Mouse (Mus musculus) testis, postnatal 14 days (tissue): ENCODE data around the gene Kiz.
A peak's percentile ranks its signal among the peaks of the same experiment; 100 is the strongest.

Source experiments
- DNase-seq: peaks from one replicate; pipeline ENCODE4 v3.0.0; 2021; ENCODE audit warnings: low spot score

Gene Kiz

DNA sequence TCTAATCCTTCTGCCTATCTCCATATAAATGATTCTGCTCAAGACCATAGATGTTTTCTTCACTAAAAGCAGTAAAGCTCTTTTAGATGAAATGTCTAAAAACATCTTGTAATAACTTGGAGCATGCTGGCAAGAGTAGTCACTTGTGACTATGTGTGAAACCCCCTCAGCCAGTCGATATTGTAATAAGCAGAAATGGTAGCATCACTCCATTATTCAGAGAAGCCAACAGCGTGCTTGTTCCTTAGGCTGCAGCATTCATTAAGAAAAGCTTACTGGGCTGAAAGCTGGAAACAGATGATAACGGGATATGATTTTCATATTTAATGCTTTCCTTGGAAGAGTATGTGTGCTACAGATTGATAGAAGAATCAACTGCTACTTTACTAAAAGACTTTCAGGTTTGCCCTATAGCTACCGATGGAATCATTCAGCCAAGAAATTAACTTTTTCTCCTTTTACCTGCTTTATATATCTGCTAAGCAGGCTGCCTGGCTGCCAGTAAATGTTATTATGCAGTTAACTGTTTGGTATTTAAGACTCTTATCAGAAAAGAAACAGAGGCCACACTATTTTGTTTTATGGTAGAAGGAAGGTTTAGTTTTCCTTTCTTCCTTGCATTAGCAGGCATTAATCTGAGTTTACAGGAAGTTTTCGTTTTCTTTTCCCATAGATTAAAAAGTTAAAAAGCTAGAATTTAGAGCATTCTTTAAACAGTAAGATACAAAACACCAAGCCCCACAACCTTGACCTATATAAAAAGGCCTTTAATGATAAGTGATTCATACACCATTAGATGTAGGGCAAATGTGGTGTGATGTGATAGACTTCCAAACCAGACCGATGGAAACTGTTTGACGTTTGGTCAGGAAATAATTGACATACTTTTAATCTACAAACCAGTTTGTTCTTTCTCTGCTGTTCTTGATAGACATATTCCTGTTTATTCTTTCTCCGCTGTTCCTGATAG, 15.9 kb downstream of the Kiz start:
- DNase-seq = no peak

GRCm38 (mm10) chr2:146872697-146873096, 17.0 kb downstream of the Kiz start:
- no peak for DNase-seq

- no peak for DNase-seq
Measured at GRCm38 (mm10) chr2:146873881-146874441, 18.3 kb downstream of the Kiz start.

DNA sequence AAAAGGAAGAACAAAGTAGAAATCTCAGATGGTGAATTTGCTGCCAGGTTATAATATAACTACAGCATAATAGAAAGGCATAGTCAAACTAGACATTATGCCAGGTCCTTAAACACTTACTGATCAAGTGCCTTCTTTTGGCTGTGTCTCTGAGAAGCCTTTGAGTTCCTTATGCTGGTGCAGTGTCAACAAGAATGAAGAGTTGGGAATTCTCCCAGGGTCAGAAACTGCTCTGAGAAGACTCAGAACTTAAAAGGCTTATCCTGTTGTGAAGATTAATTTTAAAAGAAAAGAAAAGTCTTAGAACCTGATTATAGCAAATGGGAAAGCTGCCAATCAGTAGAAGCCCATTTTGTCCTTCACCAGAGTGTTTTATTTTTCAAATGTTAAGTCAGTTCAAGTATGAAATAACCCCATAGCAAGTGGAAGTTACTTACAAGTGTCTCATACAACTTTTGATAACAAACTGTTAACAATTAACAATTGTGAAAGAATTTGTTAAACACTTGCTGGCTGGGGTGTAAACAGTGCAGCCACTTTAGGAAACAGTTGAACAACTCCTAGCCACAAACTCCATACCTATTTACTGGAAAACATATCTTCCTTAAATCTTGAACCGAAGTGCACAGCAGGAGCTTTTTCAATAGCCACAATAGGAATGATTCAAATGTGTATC, 21.9 kb downstream of the Kiz start:
- no peak for DNase-seq

- DNase-seq = no peak
Measured at GRCm38 (mm10) chr2:146881623-146882022, 26.0 kb downstream of the Kiz start.

DNA sequence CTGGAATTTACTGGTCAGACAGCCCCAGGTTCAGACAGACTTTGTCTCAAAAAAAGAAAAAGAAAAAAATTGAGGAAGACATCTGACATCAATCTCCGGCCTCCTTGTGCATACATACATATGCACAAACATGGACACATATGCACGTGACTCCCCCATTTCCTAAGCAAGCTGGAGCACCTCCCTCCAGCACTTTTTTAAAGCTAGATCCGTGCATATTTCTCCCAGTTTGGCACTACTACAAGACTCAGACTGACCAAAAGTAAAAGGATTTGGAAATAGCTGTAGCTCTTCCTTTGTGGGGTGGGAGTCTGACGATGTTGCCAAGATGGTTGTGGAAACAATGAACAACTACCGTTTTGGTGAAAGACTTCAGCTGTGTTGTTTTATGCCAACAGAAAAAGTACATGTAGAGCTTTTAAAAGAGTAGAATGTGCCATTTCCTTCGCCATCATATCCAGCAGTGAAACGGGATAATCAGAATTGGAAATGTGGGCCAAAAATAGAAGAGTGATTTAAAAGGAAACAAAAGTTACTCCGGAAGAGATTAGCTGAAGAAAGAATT, 28.7 kb downstream of the Kiz start:
- no peak for DNase-seq

DNA sequence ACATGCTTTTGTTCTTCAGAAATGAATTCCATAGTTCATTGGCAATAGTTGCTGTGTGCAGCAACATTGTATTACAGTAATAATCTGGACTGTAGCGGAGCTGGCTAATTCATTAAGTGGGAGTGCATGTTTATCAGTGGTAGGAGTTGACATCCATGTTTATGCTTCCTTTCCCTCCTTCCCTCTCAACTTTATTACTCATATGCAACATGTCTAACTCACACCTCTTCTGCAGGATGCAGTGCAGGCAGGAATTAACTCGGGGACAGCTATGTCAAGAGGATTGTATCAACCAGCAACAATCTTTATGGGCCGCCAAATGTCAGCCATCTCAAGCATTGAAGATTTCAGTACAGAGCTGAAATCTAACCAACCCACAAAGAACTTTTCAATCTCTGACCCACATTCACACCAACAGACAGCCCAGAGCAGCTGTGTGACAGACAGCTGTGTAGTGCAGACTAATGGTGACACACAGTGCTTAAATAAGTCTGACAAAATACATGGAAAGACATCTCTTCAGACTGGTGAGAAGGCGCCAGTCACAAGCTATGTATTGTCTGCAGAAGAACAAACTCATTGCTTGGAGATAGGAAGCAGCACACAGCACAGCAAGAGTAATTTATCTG, 33.2 kb downstream of the Kiz start:
- no peak for DNase-seq

- DNase-seq = no peak
Measured at GRCm38 (mm10) chr2:146898977-146899376, 43.3 kb downstream of the Kiz start.

DNA sequence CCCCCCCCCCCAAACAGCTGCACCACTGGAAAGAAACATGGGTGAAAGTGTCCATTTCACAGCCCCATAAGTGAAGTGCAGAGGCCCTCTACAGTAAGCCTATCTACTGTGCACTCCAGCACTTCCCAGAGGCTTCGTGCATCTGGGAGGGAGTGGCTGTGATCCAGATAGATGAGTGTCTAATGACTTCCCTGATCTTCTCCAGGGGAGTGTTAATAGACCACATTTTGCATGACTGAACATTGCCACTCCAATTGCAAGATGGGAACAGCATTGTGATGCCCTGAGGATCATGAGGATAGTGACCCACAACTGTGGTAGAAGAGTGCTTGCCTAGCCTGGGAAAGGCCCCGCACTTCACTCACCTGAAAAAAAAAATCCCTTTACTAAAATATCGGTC, 60.4 kb downstream of the Kiz start:
- no peak for DNase-seq

- DNase-seq = no peak
Measured at GRCm38 (mm10) chr2:146917770-146918169, 62.1 kb downstream of the Kiz start.

DNA sequence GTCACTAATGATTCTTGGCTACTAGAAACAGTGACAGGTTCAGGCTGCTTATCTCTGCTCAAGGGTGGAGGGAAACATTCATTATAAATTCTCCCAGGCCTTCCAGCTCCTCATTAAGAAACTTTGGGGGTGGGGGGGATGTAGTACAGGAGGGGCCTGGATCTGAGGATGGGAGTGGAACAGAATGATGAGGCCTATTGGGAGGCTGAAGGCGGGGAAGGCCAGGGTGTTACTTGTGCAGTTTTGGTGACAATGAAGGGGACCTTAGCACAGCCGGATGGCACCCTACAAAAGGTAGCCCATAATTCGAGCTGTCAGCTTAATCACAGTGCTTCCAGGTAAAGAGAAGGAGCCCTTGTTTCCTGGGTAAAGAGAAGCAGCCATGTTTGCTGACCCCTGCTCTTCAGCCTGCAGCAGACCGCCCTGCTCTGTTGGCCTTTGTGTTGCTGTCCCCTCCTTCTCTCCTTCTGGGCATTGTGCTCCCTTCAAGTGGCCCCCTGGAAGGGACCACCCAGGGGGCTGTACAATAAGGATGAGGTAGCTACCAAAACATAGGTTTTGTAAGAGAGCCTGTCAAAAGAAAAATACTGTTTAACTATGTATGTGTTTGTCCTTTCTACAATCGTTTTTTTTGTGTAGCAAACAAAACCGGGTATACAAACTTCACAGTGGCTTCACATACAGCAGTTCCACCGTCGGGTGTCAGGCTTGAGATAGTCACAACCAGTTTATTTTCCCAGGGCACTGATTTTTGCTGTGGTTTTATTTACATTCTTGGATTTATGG, 64.9 kb downstream of the Kiz start:
- no peak for DNase-seq

DNA sequence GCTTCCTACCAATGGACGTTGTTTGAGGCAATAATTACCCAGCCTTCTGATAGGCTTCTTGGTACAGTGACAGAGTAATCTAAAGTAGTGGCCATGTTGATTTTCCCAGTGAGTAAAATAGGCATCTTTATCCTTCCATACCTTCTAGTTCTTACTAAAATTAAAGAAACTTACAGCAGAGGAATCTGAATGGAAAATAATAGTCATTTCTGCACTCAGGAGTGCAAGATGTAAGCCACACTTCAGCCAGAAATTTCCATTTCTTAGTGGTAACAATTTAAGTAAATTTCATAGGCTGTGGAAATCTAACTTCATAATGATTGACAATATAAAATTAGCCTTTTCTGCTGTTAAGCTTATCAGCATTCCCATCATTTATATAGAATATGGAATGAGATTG, 69.6 kb downstream of the Kiz start:
- no peak for DNase-seq

- no peak for DNase-seq
Measured at GRCm38 (mm10) chr2:146925846-146926245, 70.2 kb downstream of the Kiz start.

DNA sequence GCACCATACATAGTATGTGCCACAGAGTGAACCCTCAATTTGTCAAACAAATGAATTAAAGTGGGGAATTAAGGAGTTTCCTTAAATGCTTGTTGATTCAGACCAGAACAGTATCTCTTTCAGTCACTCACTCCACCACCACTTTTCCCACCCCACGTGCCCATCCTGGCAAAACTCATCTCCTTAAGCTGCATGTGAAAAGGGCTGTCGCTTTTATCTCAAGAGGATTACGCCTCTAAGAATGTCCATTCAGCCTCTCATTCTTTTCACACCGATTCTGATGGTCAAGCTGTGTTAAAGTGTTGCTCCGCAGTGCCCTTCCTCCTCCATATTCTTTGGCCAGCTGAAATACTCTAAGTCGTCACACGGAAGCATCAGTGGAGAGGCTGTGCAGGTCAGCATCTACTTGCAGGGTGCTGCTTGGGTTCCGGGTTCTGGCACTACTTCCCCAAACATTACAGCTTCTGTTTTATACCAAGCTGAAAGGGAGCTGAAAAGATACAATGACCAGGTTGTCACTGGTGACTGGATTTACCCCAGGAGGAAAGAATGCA, 92.6 kb downstream of the Kiz start:
- DNase-seq = no peak

GRCm38 (mm10) chr2:146956366-146956765, 100.7 kb downstream of the Kiz start:
- DNase-seq = no peak

DNA sequence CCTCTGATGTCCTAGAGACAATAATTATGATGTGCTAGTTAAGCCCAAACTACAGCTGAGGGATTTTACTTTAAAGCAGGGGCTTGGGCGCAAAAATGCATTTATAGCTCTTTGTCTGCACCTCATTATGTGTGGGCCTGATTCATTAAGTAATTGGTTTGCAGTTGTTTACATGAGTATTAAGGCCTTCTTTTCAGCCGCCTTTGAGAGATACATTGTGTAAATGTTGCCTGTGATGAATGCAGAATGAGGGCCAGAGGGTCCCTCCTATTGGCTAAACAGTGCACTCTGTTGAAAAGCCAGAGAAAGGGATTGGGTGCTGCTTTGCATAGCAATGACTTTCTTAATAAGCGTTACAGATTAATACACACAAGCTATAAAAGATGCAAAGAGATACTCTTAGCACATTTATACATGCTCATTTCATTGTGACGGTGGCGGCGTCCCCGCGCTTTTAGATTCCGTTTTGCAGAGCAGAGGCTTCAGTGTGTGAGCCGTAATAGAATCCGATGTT, 102.8 kb downstream of the Kiz start:
- peak; percentile 16 for DNase-seq

DNA sequence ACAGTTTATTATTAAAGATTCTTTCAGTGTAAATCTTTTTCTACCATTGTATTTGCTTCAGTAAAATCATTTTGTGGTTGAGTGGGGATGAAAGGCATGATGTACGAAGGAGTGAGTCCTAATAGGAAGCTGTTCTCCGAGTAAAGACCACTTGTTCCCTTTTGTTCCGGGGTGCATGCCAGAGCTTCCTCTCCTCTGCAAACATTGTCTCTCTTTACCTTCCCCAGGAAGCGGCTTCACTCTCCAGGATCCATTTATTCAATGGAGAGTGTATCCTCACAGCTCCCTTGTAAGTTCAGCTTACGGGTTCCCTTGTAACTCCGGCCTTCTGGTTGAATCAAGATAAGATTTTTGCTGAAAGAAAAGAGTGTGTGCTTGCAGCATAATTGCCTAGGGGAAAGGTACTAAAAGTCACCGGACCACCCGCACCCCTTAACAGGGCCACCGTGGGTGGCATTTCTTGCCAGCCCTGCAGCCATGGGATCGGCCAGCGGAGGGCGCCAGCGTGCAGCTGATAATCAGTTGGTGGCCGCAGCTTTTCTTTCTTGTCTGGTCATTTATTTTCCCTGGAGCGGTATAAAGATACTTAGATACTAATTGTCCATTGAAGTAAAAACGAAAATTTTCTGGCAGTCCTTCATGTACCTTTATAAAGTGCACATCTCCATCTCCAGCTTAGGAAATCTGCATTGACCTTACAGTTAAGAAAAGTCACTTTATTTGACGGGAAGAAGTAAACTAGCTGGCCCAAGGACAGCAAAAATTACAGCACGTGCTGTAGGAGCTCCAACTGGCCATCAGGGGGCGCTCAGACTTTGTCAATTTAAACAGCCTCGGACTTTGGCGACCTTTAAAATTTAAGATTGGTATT, 103.5 kb downstream of the Kiz start:
- DNase-seq = peak; percentile 64

GRCm38 (mm10) chr2:146975024-146975423, 119.4 kb downstream of the Kiz start:
- DNase-seq = no peak

DNA sequence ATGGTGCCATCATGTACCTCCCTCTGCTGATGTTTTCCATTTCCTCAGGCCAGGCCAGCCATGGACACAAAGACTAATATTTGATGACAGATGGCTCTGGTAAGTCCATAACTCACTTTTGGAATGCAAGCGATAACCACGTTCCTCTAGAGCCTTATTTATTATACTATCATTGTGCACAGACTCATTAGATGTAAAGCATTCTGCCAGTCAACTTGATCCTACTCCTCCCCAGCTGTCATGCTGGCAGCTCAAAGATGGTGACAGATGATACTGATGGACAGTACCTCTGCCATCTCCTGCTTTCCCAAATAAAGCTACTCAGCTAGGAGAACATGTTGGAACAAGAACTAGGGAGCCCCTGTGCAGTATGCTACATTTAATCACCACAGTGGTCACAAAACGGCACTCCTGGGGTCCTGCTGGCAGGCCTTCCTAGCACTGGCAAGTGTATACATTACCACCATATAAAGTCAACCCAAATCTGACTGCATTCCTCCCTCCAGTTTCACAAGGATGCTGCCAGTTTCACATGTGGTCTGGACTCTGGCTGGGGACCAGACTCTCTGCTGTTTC, 119.9 kb downstream of the Kiz start:
- no peak for DNase-seq
